18 mouse cellular contexts compared by ENCODE assay signal in genomic region chr10:9696543-9697141, GRCm38 (mm10). TPM values are rescaled to one million over a fixed set of nuclear protein-coding genes. Genes with fewer than 3 reads are reported as not detected.
DNase-seq lines count a peak whose midpoint lies in the region; ATAC-seq and TF ChIP-seq lines count a peak whose summit lies in the region.
"Had no signal": no experiment of that assay in that cellular context is flagged by ENCODE, and none has a peak within 500 bp of the region (broad histone marks: within the 10 kb centered on the region; RNA-seq: fewer than 3 reads in every experiment).

No protein-coding gene starts in this region.

- no peaks in the 10 kb centered on the region; the same call in 1 of the 2 replicates for H3K4me1 ChIP-seq in forebrain, embryonic 11.5 days (replicated peaks; ENCODE audit: control insufficient read depth, insufficient read depth, low read length)
- H3K4me1 ChIP-seq in forebrain, postnatal 0 days (ENCODE audit: insufficient read depth): no peaks in the 10 kb centered on the region
- H3K4me1 ChIP-seq in kidney, postnatal 0 days (replicated peaks; ENCODE audit: insufficient read depth, low read length): no peaks in the 10 kb centered on the region
- H3K4me1 ChIP-seq: embryonic facial prominence, embryonic 10.5 days; hindbrain, embryonic 15.5 days had no signal

- no peak for TF ChIP-seq CTCF in forebrain, postnatal 0 days (IDR thresholded peaks at IDR 0.05; ENCODE audit: low read depth)
- TF ChIP-seq CTCF in kidney, postnatal 0 days (IDR thresholded peaks at IDR 0.05; ENCODE audit: low read depth): no peak

- peak; percentile 79 for DNase-seq in forebrain, embryonic 11.5 days (ENCODE audit: low spot score)
- DNase-seq in forebrain, postnatal 0 days: no peak
- peak; percentile 73 for DNase-seq in kidney, postnatal 0 days (ENCODE audit: low spot score)
- no peak for DNase-seq in kidney, postnatal 10 days
- peak; percentile 57 for DNase-seq in mesoderm, embryonic 11.5 days (ENCODE audit: low read depth, low spot score)
- DNase-seq in adrenal gland, adult (ENCODE audit: inconsistent age in 2 of 2, low spot score in 1 of 2): no peak
- no peak for DNase-seq in adrenal gland, adult 8-10 months
- DNase-seq: cerebellum, postnatal 10 days; gastrocnemius, postnatal 25 days; kidney, adult 9 months; left cerebral cortex, postnatal 4 days; lung, embryonic 14.5 days; right cerebral cortex, postnatal 25 days; thymus, postnatal 14 days had no signal

- H3K27me3 ChIP-seq in forebrain, embryonic 11.5 days (ENCODE audit: control insufficient read depth, insufficient read depth, low read length): no peaks in the 10 kb centered on the region
- no peaks in the 10 kb centered on the region for H3K27me3 ChIP-seq in forebrain, postnatal 0 days (ENCODE audit: insufficient read depth, low read length)
- no peaks in the 10 kb centered on the region for H3K27me3 ChIP-seq in kidney, postnatal 0 days (ENCODE audit: insufficient read depth, low read length)
- H3K27me3 ChIP-seq: hindbrain, embryonic 15.5 days; midbrain, embryonic 13.5 days had no signal

- no peak overlapping the region for H3K27ac ChIP-seq in forebrain, embryonic 11.5 days (ENCODE audit: low read depth, low read length)
- H3K27ac ChIP-seq in forebrain, postnatal 0 days (ENCODE audit: low read depth, low read length): no peak overlapping the region
- no peak overlapping the region for H3K27ac ChIP-seq in kidney, postnatal 0 days
- H3K27ac ChIP-seq: embryonic facial prominence, embryonic 10.5 days; hindbrain, embryonic 15.5 days; midbrain, embryonic 13.5 days; stomach, postnatal 0 days had no signal

- 16% methylated on average over 6 of the region's 6 CpGs for WGBS in forebrain, embryonic 11.5 days
- WGBS in forebrain, postnatal 0 days: 14% methylated on average over 6 of the region's 6 CpGs
- 12% methylated on average over 6 of the region's 6 CpGs for WGBS in kidney, postnatal 0 days

- no peaks in the 10 kb centered on the region for H3K36me3 ChIP-seq in forebrain, embryonic 11.5 days (ENCODE audit: control insufficient read depth, insufficient read depth, low read length)
- no peaks in the 10 kb centered on the region for H3K36me3 ChIP-seq in forebrain, postnatal 0 days (ENCODE audit: insufficient read depth)
- H3K36me3 ChIP-seq in kidney, postnatal 0 days (ENCODE audit: insufficient read depth, low read length): no peaks in the 10 kb centered on the region
- H3K36me3 ChIP-seq: embryonic facial prominence, embryonic 10.5 days; hindbrain, embryonic 15.5 days; midbrain, embryonic 13.5 days had no signal

- no peak overlapping the region for H3K4me3 ChIP-seq in forebrain, embryonic 11.5 days (ENCODE audit: low read depth, low read length)
- H3K4me3 ChIP-seq in forebrain, postnatal 0 days (ENCODE audit: low read depth, low read length): no peak overlapping the region
- H3K4me3 ChIP-seq in kidney, postnatal 0 days (replicated peaks; ENCODE audit: low read depth, low read length): no peak overlapping the region
- H3K4me3 ChIP-seq: embryonic facial prominence, embryonic 10.5 days; hindbrain, embryonic 15.5 days; midbrain, embryonic 13.5 days had no signal

- H3K9ac ChIP-seq in forebrain, embryonic 11.5 days (ENCODE audit: low read length): no peak overlapping the region
- H3K9ac ChIP-seq in forebrain, postnatal 0 days: no peak overlapping the region
- H3K9ac ChIP-seq in kidney, postnatal 0 days (ENCODE audit: low read depth, low read length): no peak overlapping the region
- H3K9ac ChIP-seq: hindbrain, embryonic 15.5 days; lung, embryonic 14.5 days; midbrain, embryonic 13.5 days had no signal

- H3K4me2 ChIP-seq in forebrain, embryonic 11.5 days (ENCODE audit: low read depth, low read length, severe bottlenecking): no peak overlapping the region
- H3K4me2 ChIP-seq in forebrain, postnatal 0 days (ENCODE audit: low read depth): no peak overlapping the region
- no peak overlapping the region for H3K4me2 ChIP-seq in kidney, postnatal 0 days (ENCODE audit: low read length)
- H3K4me2 ChIP-seq: hindbrain, embryonic 15.5 days; lung, embryonic 14.5 days; midbrain, embryonic 13.5 days had no signal

- H3K9me3 ChIP-seq in forebrain, embryonic 11.5 days (ENCODE audit: control insufficient read depth, low read length): no peaks in the 10 kb centered on the region
- no peaks in the 10 kb centered on the region for H3K9me3 ChIP-seq in forebrain, postnatal 0 days (ENCODE audit: low read length)
- H3K9me3 ChIP-seq in kidney, postnatal 0 days (replicated peaks; ENCODE audit: low read length): no peaks in the 10 kb centered on the region
- H3K9me3 ChIP-seq: embryonic facial prominence, embryonic 10.5 days; hindbrain, embryonic 15.5 days; midbrain, embryonic 13.5 days had no signal

- peak; percentile 90 for ATAC-seq in forebrain, embryonic 11.5 days (replicated peaks; ENCODE audit: low FRiP score)
- ATAC-seq in forebrain, postnatal 0 days: no peak
- ATAC-seq in kidney, postnatal 0 days (replicated peaks; ENCODE audit: low FRiP score, low read depth): no peak
- ATAC-seq: midbrain, embryonic 13.5 days had no signal

RNA-seq across cellular contexts. Expression of gene Samd5, which starts 21.6 kb away (rescaled TPM):
- 7.3 and 7.4 TPM in 2 replicates for polyA plus RNA-seq in forebrain, embryonic 11.5 days (2014; fragmentation: Nextera tagmentation; extraction: Ambion mirVana)
- 9.8 and 12.8 TPM in 2 replicates for total RNA-seq in forebrain, postnatal 0 days (2014; rRNA removed)
- polyA plus RNA-seq in forebrain, postnatal 0 days (2015; fragmentation: Nextera tagmentation; extraction: Ambion mirVana): 1.9 and 4.1 TPM in 2 replicates
- 1.6 and 1.7 TPM in 2 replicates for polyA plus RNA-seq in kidney, postnatal 0 days (2015; fragmentation: Nextera tagmentation; extraction: Ambion mirVana)
- total RNA-seq in adrenal gland, adult 8-10 months (2022): 10 to 100 TPM in 2 of 4 experiments, 1 to 10 TPM in 2; 2.5 to 16.0 (median 6.7) TPM

Comparison
In these comparisons a context has a peak if more than half of its experiments do, and no peak if none do; other contexts are left out.
1. DNase-seq: peak in forebrain, embryonic 11.5 days (single experiment), kidney, postnatal 0 days (single experiment) and mesoderm, embryonic 11.5 days (single experiment); none in forebrain, postnatal 0 days (single experiment), kidney, postnatal 10 days (single experiment), adrenal gland, adult (0 of 2) and adrenal gland, adult 8-10 months (single experiment).